Mouse (Mus musculus): ENCODE measurements around the gene Rbm3.

GRCm38 (mm10) chrX:8132017-8132976 lies 13.4 kb downstream of the Rbm3 start, which contains the start of gene Wdr13:
- TF ChIP-seq CTCF (IDR thresholded peaks at IDR 0.05; ENCODE audit: borderline replicate concordance, insufficient read depth, low read depth, low read length) (no peak), POLR2A (IDR thresholded peaks at IDR 0.05; ENCODE audit: borderline replicate concordance, insufficient read depth, low read length) (peak; percentile 72)
